Mouse (Mus musculus): ENCODE data around the gene Chd9.

DNA sequence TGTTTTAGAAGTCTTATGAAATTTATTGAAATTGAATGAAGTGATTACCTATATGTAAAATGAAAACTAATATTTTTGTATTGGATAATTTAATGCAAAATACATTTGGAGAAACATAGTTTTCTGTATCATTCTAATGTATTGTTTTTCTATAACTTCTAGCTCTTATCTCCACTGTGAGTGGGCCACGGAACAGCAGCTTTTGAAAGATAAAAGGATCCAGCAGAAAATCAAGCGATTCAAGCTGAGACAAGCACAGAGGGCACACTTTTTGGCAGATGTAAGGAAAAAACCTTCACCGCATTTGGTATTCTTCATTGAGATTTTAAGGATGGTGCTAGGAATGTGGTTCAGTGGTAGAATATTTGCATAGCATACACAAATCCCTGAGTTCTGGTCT lies 150.6 kb downstream of the Chd9 start:
- no peak for TF ChIP-seq CTCF (conservative IDR thresholded peaks at IDR 0.05; ENCODE audit: insufficient read depth, insufficient read length, low read depth, low read length)
- no peak for TF ChIP-seq POLR2A (IDR thresholded peaks at IDR 0.05; ENCODE audit: low read depth, low read length)
